ENCODE assay signal across 10 mouse cellular contexts in the genomic region with DNA sequence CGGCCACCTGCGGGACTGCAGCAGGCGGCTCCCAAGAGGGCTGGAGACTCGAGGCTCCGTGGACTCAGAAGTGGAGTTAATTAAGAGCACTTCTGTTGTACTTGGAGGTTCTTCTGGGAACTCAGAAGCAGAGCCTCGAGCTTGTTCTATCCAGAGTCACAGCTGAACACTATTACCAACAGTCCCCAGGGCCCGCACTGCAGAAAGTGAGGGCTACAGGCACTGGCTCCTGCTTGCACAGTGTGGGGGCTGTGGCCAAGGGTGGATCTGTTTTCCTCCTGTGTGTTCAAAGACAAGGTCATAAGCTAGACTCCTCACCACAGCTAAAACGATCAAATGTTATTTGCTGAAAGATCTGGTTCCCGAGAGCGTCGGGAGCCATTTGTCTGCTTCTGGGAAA. TPM values are rescaled to one million over a fixed set of nuclear protein-coding genes. Genes with fewer than 3 reads are reported as not detected.
A peak's percentile ranks its signal among the peaks of the same experiment; 100 is the strongest.
DNase-seq lines count a peak whose midpoint lies in the region; ATAC-seq and TF ChIP-seq lines count a peak whose summit lies in the region.
"Had no signal": no experiment of that assay in that cellular context is flagged by ENCODE, and none has a peak within 500 bp of the region (broad histone marks: within the 10 kb centered on the region; RNA-seq: fewer than 3 reads in every experiment).

No protein-coding gene starts in this region.

- WGBS in kidney, postnatal 0 days = 35% methylated on average over 11 of the region's 11 CpGs
- WGBS in heart, embryonic 13.5 days = 61% methylated on average over 11 of the region's 11 CpGs

- H3K27me3 ChIP-seq in kidney, postnatal 0 days (ENCODE audit: insufficient read depth, low read length) = no peaks in the 10 kb centered on the region
- H3K27me3 ChIP-seq in heart, embryonic 13.5 days (replicated peaks) = no peaks in the 10 kb centered on the region
- H3K27me3 ChIP-seq: megakaryocyte, embryonic 14.5 days had no signal

- H3K4me2 ChIP-seq in kidney, postnatal 0 days (ENCODE audit: low read length) = peak overlapping the region; percentile 46
- H3K4me2 ChIP-seq in heart, embryonic 13.5 days = peak overlapping the region; percentile 63

- no peak overlapping the region for H3K9ac ChIP-seq in kidney, postnatal 0 days (ENCODE audit: low read depth, low read length)
- H3K9ac ChIP-seq in heart, embryonic 13.5 days = peak overlapping the region; percentile 50

- no peak for TF ChIP-seq CTCF in kidney, postnatal 0 days (IDR thresholded peaks at IDR 0.05; ENCODE audit: low read depth)

- 0 out of 2 replicates have a peak, but pooled peaks have one; percentile 19 for ATAC-seq in kidney, postnatal 0 days (replicated peaks; ENCODE audit: low FRiP score, low read depth)
- ATAC-seq in heart, embryonic 13.5 days (ENCODE audit: extremely low read depth, insufficient number of reproducible peaks, low FRiP score, low TSS enrichment) = no peak
- ATAC-seq in erythroblast, adult 5-6 weeks (replicated peaks; ENCODE audit: low FRiP score, poor library complexity, severe bottlenecking) = no peak

- no peaks in the 10 kb centered on the region for H3K4me1 ChIP-seq in kidney, postnatal 0 days (replicated peaks; ENCODE audit: insufficient read depth, low read length)
- H3K4me1 ChIP-seq in heart, embryonic 13.5 days = peaks cover 22% of the 10 kb centered on the region

- no peak overlapping the region for H3K4me3 ChIP-seq in kidney, postnatal 0 days (replicated peaks; ENCODE audit: low read depth, low read length)
- no peak overlapping the region for H3K4me3 ChIP-seq in heart, embryonic 13.5 days
- H3K4me3 ChIP-seq: megakaryocyte, embryonic 14.5 days had no signal

- H3K27ac ChIP-seq in kidney, postnatal 0 days = peak overlapping the region; percentile 3; the same call in 1 of the 2 replicates
- H3K27ac ChIP-seq in heart, embryonic 13.5 days (replicated peaks) = no peak overlapping the region

- peak; percentile 37 for DNase-seq in adrenal gland, postnatal 10 days
- no peak for DNase-seq in adrenal gland, postnatal 4 days (ENCODE audit: low spot score in 2 of 2)
- DNase-seq in kidney, postnatal 0 days (ENCODE audit: low spot score) = peak; percentile 60
- no peak for DNase-seq in kidney, adult 8-10 months
- DNase-seq in lung, postnatal 25 days (ENCODE audit: low spot score) = peak; percentile 30
- DNase-seq in cerebellum, adult 11 months = no peak
- DNase-seq: layer of hippocampus, adult 9-11 months had no signal

- H3K9me3 ChIP-seq in kidney, postnatal 0 days (replicated peaks; ENCODE audit: low read length) = no peaks in the 10 kb centered on the region
- 0 out of 2 replicates have a peak, but pooled peaks cover 2% of the 10 kb centered on the region for H3K9me3 ChIP-seq in heart, embryonic 13.5 days

- no peaks in the 10 kb centered on the region for H3K36me3 ChIP-seq in kidney, postnatal 0 days (ENCODE audit: insufficient read depth, low read length)
- peaks cover 15% of the 10 kb centered on the region for H3K36me3 ChIP-seq in heart, embryonic 13.5 days

RNA-seq across cellular contexts. Expression of a gene that starts 38.9 kb away (rescaled TPM):
- total RNA-seq in adrenal gland, postnatal 10 days (2021) = 100 to 1,000 TPM in 1 of 2 experiments, 10 to 100 TPM in 1; 96.1 to 103 TPM
- total RNA-seq in adrenal gland, postnatal 4 days (2021) = 100 to 1,000 TPM; 104 to 117 TPM
- 213 and 233 TPM in 2 replicates for polyA plus RNA-seq in kidney, postnatal 0 days (2015; fragmentation: Nextera tagmentation; extraction: Ambion mirVana)
- polyA plus RNA-seq in heart, embryonic 13.5 days (2015; fragmentation: Nextera tagmentation; extraction: Ambion mirVana) = 260 and 285 TPM in 2 replicates
- 5.2 and 45.3 TPM in 2 replicates for total RNA-seq in erythroblast, adult 5-6 weeks (2015; ENCODE audit: low replicate concordance)
- total RNA-seq in erythroblast, adult 5-6 weeks (2017; ENCODE audit: low replicate concordance) = 16.6 and 17.1 TPM in 2 replicates

Comparison
In these comparisons a context has a peak if more than half of its experiments do, and no peak if none do; other contexts are left out.
1. DNase-seq: peak in adrenal gland, postnatal 10 days (single experiment), kidney, postnatal 0 days (single experiment) and lung, postnatal 25 days (single experiment); none in adrenal gland, postnatal 4 days (0 of 2), kidney, adult 8-10 months (0 of 2) and cerebellum, adult 11 months (single experiment).